Mouse (Mus musculus) CH12.LX (cell line): Measurements from ENCODE around the gene Sap18b. TPM values are rescaled to one million over a fixed set of nuclear protein-coding genes. Genes with fewer than 3 reads are reported as not detected.

Source experiments
- DNase-seq: peaks from one replicate; pipeline ENCODE4 v3.0.0-alpha.2; 2013; ENCODE audit errors: extremely low read depth
- H3K27ac ChIP-seq: 2 replicates; pipeline ENCODE4 v1.5.1; 2012; ENCODE audit warnings: low read depth, mild to moderate bottlenecking, control low read depth, moderate library complexity; ENCODE audit not compliant: insufficient read depth
- H3K27me3 ChIP-seq: replicated peaks from 2 replicates; pipeline ENCODE3; 2012; ENCODE audit warnings: inconsistent platforms
- H3K36me3 ChIP-seq, 2 experiments: replicated peaks in 1 of 2; 2 replicates each; pipeline versions ENCODE3 to v1.6.1; 2012; ENCODE audit warnings: inconsistent platforms in 1 of 2, low read length in 1 of 2, mild to moderate bottlenecking in 1 of 2, mixed read lengths in 1 of 2, moderate library complexity in 1 of 2; ENCODE audit not compliant: control insufficient read depth in 1 of 2, insufficient read depth in 1 of 2
- H3K4me1 ChIP-seq, 2 experiments: 2 replicates each; pipeline ENCODE4 v1.6.1; 2012; ENCODE audit warnings: inconsistent platforms in 1 of 2, moderate library complexity in 1 of 2; ENCODE audit not compliant: insufficient read depth in 2 of 2, control insufficient read depth in 1 of 2
- H3K4me2 ChIP-seq: 2 replicates; pipeline ENCODE4 v1.6.1; 2012; ENCODE audit warnings: low read depth, mild to moderate bottlenecking, control low read depth; ENCODE audit not compliant: poor library complexity, insufficient read depth, severe bottlenecking
- H3K4me3 ChIP-seq, 3 experiments: fragments of 150-350 bp in 1 of 3; sonication (generic) in 1 of 3; replicated peaks in 1 of 3; 2 replicates each; pipeline versions ENCODE3 to v1.5.1; 2011 to 2012; ENCODE audit warnings: low read depth in 2 of 3, low read length in 2 of 3, mild to moderate bottlenecking in 2 of 3, moderate library complexity in 2 of 3, control low read depth in 1 of 3, improper control_type of control experiment in 1 of 3, inconsistent platforms in 1 of 3, mixed read lengths in 1 of 3; ENCODE audit not compliant: poor library complexity in 1 of 3
- H3K79me2 ChIP-seq: replicated peaks from 2 replicates; pipeline ENCODE4 v1.6.1; 2012; ENCODE audit warnings: mild to moderate bottlenecking, moderate library complexity; ENCODE audit not compliant: control insufficient read depth, poor library complexity, insufficient read depth, severe bottlenecking; ENCODE audit errors: extremely low read depth
- H3K9ac ChIP-seq: 2 replicates; pipeline ENCODE4 v1.6.1; 2012; ENCODE audit warnings: low read depth, mild to moderate bottlenecking, control low read depth, moderate library complexity; ENCODE audit not compliant: insufficient read depth
- H3K9me3 ChIP-seq: replicated peaks from 2 replicates; pipeline ENCODE3; 2012; ENCODE audit warnings: low read length, inconsistent platforms, mixed read lengths
- BHLHE40 ChIP-seq: IDR thresholded peaks from 2 replicates; pipeline ENCODE4 v1.6.1; 2011; ENCODE audit warnings: mild to moderate bottlenecking, low read depth, low read length, improper control_type of control experiment
- E2F4 ChIP-seq: IDR thresholded peaks from 2 replicates; pipeline ENCODE4 v1.6.1; 2011; ENCODE audit warnings: low read depth, low read length, improper control_type of control experiment; ENCODE audit not compliant: insufficient replicate concordance
- EP300 ChIP-seq: IDR thresholded peaks from 2 replicates; pipeline ENCODE4 v1.6.1; 2011; ENCODE audit warnings: low read length, improper control_type of control experiment
- GABPA ChIP-seq: IDR thresholded peaks from 2 replicates; pipeline ENCODE4 v1.6.1; 2012; ENCODE audit warnings: low read depth, low read length, improper control_type of control experiment, inconsistent platforms; ENCODE audit not compliant: insufficient replicate concordance
- HCFC1 ChIP-seq: IDR thresholded peaks from 2 replicates; pipeline ENCODE4 v1.6.1; 2012; ENCODE audit warnings: low read depth, mild to moderate bottlenecking, inconsistent platforms, low read length, improper control_type of control experiment
- IRF4 ChIP-seq: IDR thresholded peaks from 2 replicates; pipeline ENCODE4 v1.6.1; 2014; ENCODE audit warnings: low read depth, mild to moderate bottlenecking, inconsistent platforms, low read length, improper control_type of control experiment
- JUN ChIP-seq: IDR thresholded peaks from 2 replicates; pipeline ENCODE4 v1.6.1; 2011; ENCODE audit warnings: low read depth, mild to moderate bottlenecking, low read length, improper control_type of control experiment, moderate library complexity; ENCODE audit not compliant: insufficient read depth
- KAT2A ChIP-seq: IDR thresholded peaks from 2 replicates; pipeline ENCODE4 v1.6.1; 2012; ENCODE audit warnings: low read length, improper control_type of control experiment, inconsistent platforms; ENCODE audit not compliant: insufficient replicate concordance
- MAX ChIP-seq: IDR thresholded peaks from 2 replicates; pipeline ENCODE4 v1.6.1; 2011; ENCODE audit warnings: low read length, improper control_type of control experiment
- MEF2A ChIP-seq: IDR thresholded peaks from 2 replicates; pipeline ENCODE4 v1.6.1; 2014; ENCODE audit warnings: low read depth, mild to moderate bottlenecking, inconsistent platforms, low read length, improper control_type of control experiment, borderline replicate concordance
- MXI1 ChIP-seq: IDR thresholded peaks from 2 replicates; pipeline ENCODE4 v1.6.1; 2011; ENCODE audit warnings: mild to moderate bottlenecking, low read depth, low read length, improper control_type of control experiment
- MYC ChIP-seq: IDR thresholded peaks from 2 replicates; pipeline ENCODE4 v1.6.1; 2011; ENCODE audit warnings: low read depth, mild to moderate bottlenecking, improper control_type of control experiment, low read length
- NELFE ChIP-seq: IDR thresholded peaks from 2 replicates; pipeline ENCODE4 v1.6.1; 2011; ENCODE audit warnings: low read depth, low read length, improper control_type of control experiment
- PAX5 ChIP-seq: IDR thresholded peaks from 2 replicates; pipeline ENCODE4 v1.6.1; 2012; ENCODE audit warnings: low read length, inconsistent platforms, mixed read lengths
- USF1 ChIP-seq: IDR thresholded peaks from 2 replicates; pipeline ENCODE4 v1.6.1; 2014; ENCODE audit warnings: low read depth, mild to moderate bottlenecking, inconsistent platforms, low read length, improper control_type of control experiment
- ZC3H11A ChIP-seq: IDR thresholded peaks from 2 replicates; pipeline ENCODE4 v1.6.1; 2012; ENCODE audit warnings: low read depth, mild to moderate bottlenecking, inconsistent platforms, low read length, improper control_type of control experiment
- ZMIZ1 ChIP-seq: IDR thresholded peaks from 2 replicates; pipeline ENCODE4 v1.6.1; 2012; ENCODE audit warnings: low read depth, mild to moderate bottlenecking, inconsistent platforms, low read length, improper control_type of control experiment
- ZNF384 ChIP-seq: IDR thresholded peaks from 2 replicates; pipeline ENCODE4 v1.6.1; 2012; ENCODE audit warnings: low read depth, low read length, improper control_type of control experiment, inconsistent platforms
- dilution Hi-C: fragments of 300-500 bp; cut with MboI; formaldehyde crosslinking; loops from 2 replicates; pipeline ENCODE4 v1.14.3; 2020; ENCODE audit warnings: low sequenced_read_pairs; ENCODE audit not compliant: extremely low pct_unique_long_range_greater_than_20kb, extremely low pct_ligation_motif_present
- in situ Hi-C: fragments of 300-500 bp; cut with MboI; formaldehyde crosslinking; loops from 3 replicates; pipeline ENCODE4 v1.14.3; 2019; ENCODE audit warnings: low sequenced_read_pairs, low pct_ligation_motif_present, low pct_unique_long_range_greater_than_20kb, mixed read lengths
- polyA plus RNA-seq: library from polyadenylated mRNA; unstranded; fragments of >175 nt; gene quantifications from 2 replicates; pipeline ENCODE4 v1.2.1, GENCODE M21; 2012; ENCODE audit warnings: low read depth; ENCODE audit not compliant: insufficient read length
- total RNA-seq, 2 experiments: library from RNA; depleted of rRNA; stranded (reverse); fragments of 300-350 nt in 1 of 2; fragments of >200 nt in 1 of 2; gene quantifications; 2 replicates each; pipeline ENCODE4 v1.2.3; 2012 to 2014

Sap18b gene
- total and polyA plus RNA-seq, 3 experiments = 141 to 355 (median 305) TPM

- in situ Hi-C loops = no loop called here
- no peak for TF ChIP-seq GABPA
- no peak for TF ChIP-seq MAX
- no peak for TF ChIP-seq E2F4
- no peak for TF ChIP-seq IRF4
- TF ChIP-seq USF1 = no peak
- no peak for TF ChIP-seq JUN
- no peak for TF ChIP-seq HCFC1
- TF ChIP-seq MYC = no peak
- no peak for TF ChIP-seq EP300
- no peak for TF ChIP-seq BHLHE40
- TF ChIP-seq MEF2A = no peak
- no peak for TF ChIP-seq PAX5
- no peak for TF ChIP-seq ZC3H11A
- TF ChIP-seq, all 38 proteins: peak for 0
- dilution Hi-C loops = no loop called here
Observed at GRCm38 (mm10) chr8:95822096-95822495, 3.0 kb upstream of the Sap18b start.

GRCm38 (mm10) chr8:95822699-95823098 is 2.4 kb upstream of the Sap18b start:
- H3K27me3 ChIP-seq = no peaks in the 10 kb centered on the region
- H3K4me3 ChIP-seq = no peak overlapping the region
- H3K79me2 ChIP-seq = no peaks in the 10 kb centered on the region
- H3K9me3 ChIP-seq = no peaks in the 10 kb centered on the region
- in situ Hi-C loops = no loop called here
- dilution Hi-C loops = no loop called here
- H3K4me1 ChIP-seq = peaks cover 0 to 20% of the 10 kb centered on the region in 2 experiments; a peak in 2 of 4 replicates
- DNase-seq = no peak
- no peak overlapping the region for H3K4me2 ChIP-seq
- no peak overlapping the region for H3K27ac ChIP-seq
- H3K9ac ChIP-seq = no peak overlapping the region
- no peak for TF ChIP-seq HCFC1
- TF ChIP-seq ZNF384 = no peak
- no peak for TF ChIP-seq GABPA
- no peak for TF ChIP-seq KAT2A
- no peak for TF ChIP-seq MXI1
- no peak for TF ChIP-seq NELFE
- no peak for TF ChIP-seq USF1
- no peak for TF ChIP-seq ZMIZ1
- TF ChIP-seq E2F4 = no peak
- H3K36me3 ChIP-seq = no peaks in the 10 kb centered on the region

More at GRCm38 (mm10) chr8:95822096-95822495, 3.0 kb upstream of the Sap18b start:
- no peak overlapping the region for H3K27ac ChIP-seq
- no peaks in the 10 kb centered on the region for H3K9me3 ChIP-seq
- H3K4me2 ChIP-seq = no peak overlapping the region
- H3K27me3 ChIP-seq = no peaks in the 10 kb centered on the region
- H3K36me3 ChIP-seq = no peaks in the 10 kb centered on the region
- DNase-seq = no peak
- no peak overlapping the region for H3K4me3 ChIP-seq
- H3K4me1 ChIP-seq = peaks cover 0 to 26% of the 10 kb centered on the region in 2 experiments; a peak in 2 of 4 replicates
- no peak overlapping the region for H3K9ac ChIP-seq
- H3K79me2 ChIP-seq = no peaks in the 10 kb centered on the region
